Mouse (Mus musculus): Measurements from ENCODE around the gene Nt5c2. TPM values are rescaled to one million over a fixed set of nuclear protein-coding genes. Genes with fewer than 3 reads are reported as not detected.

Nt5c2 gene
- polyA plus RNA-seq, 1 experiment from 2014 or later: 77.9 TPM

DNA sequence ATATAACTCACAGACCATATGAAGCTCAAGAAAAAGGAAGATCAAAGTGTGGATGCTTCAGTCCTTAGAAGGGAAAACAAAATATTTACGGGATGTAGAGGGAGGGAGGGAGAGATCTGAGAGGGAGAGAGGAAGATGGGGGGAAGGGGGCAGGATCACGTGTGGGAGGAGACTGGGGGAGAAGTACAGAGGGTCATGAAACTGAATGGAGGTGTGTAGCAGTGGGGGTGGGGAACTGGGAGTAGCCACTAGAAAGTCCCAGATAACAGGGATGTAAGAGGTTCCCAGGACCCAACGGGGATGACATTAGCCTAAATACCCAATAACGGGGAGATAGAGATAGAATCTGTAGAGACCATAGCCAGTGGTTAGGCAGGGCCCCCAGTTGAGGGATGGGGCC, 179.6 kb downstream of the Nt5c2 start:
- ATAC-seq (replicated peaks; ENCODE audit: low FRiP score): no peak

GRCm38 (mm10) chr19:46834301-46834700, 180.7 kb downstream of the Nt5c2 start:
- Histone ChIP-seq H3K4me2 (ENCODE audit: low read depth, low read length, severe bottlenecking) (no peak overlapping the region), H3K27ac (ENCODE audit: low read depth, low read length) (no peak overlapping the region), H3K9me3 (ENCODE audit: control insufficient read depth, low read length) (no peaks in the 10 kb centered on the region), H3K4me1 (replicated peaks; ENCODE audit: control insufficient read depth, insufficient read depth, low read length) (no peaks in the 10 kb centered on the region), H3K4me3 (ENCODE audit: low read depth, low read length) (no peak overlapping the region), H3K27me3 (ENCODE audit: control insufficient read depth, insufficient read depth, low read length) (no peaks in the 10 kb centered on the region), H3K36me3 (ENCODE audit: control insufficient read depth, insufficient read depth, low read length) (no peaks in the 10 kb centered on the region), H3K9ac (ENCODE audit: low read length) (no peak overlapping the region)
- no peak for DNase-seq (ENCODE audit: low spot score)
- ATAC-seq (replicated peaks; ENCODE audit: low FRiP score): no peak
- WGBS: 88% methylated on average over 5 of the region's 5 CpGs

More for the DNA sequence above, 179.6 kb downstream of the Nt5c2 start:
- Histone ChIP-seq H3K9me3 (ENCODE audit: control insufficient read depth, low read length) (no peaks in the 10 kb centered on the region), H3K4me2 (ENCODE audit: low read depth, low read length, severe bottlenecking) (no peak overlapping the region), H3K27me3 (ENCODE audit: control insufficient read depth, insufficient read depth, low read length) (no peaks in the 10 kb centered on the region), H3K27ac (ENCODE audit: low read depth, low read length) (no peak overlapping the region), H3K4me3 (ENCODE audit: low read depth, low read length) (no peak overlapping the region), H3K36me3 (ENCODE audit: control insufficient read depth, insufficient read depth, low read length) (no peaks in the 10 kb centered on the region), H3K9ac (ENCODE audit: low read length) (no peak overlapping the region), H3K4me1 (replicated peaks; ENCODE audit: control insufficient read depth, insufficient read depth, low read length) (no peaks in the 10 kb centered on the region)
- DNase-seq (ENCODE audit: low spot score): no peak
- WGBS: 79% methylated on average over 4 of the region's 4 CpGs

Other genes starting within 250 kb of the Nt5c2 start
- gene Ina, start 455 bp downstream of the Nt5c2 start, polyA plus RNA-seq (2014; fragmentation: Nextera tagmentation; extraction: Ambion mirVana): 102 and 110 TPM in 2 replicates
- gene Pcgf6, start 35.8 kb upstream of the Nt5c2 start, polyA plus RNA-seq (2014; fragmentation: Nextera tagmentation; extraction: Ambion mirVana): 35.1 and 37.3 TPM in 2 replicates
- 10.6 and 11.8 TPM in 2 replicates for gene Taf5, start 52.6 kb upstream of the Nt5c2 start, polyA plus RNA-seq (2014; fragmentation: Nextera tagmentation; extraction: Ambion mirVana)
- gene Usmg5, start 75.5 kb upstream of the Nt5c2 start, polyA plus RNA-seq (2014; fragmentation: Nextera tagmentation; extraction: Ambion mirVana): 944 and 1,025 TPM in 2 replicates
- 13.0 and 13.8 TPM in 2 replicates for gene Pdcd11, start 75.6 kb upstream of the Nt5c2 start, polyA plus RNA-seq (2014; fragmentation: Nextera tagmentation; extraction: Ambion mirVana)
- gene Calhm2, start 123.1 kb upstream of the Nt5c2 start, polyA plus RNA-seq (2014; fragmentation: Nextera tagmentation; extraction: Ambion mirVana): 0.71 and 0.95 TPM in 2 replicates
- gene Calhm1, start 129.1 kb upstream of the Nt5c2 start, polyA plus RNA-seq (2014; fragmentation: Nextera tagmentation; extraction: Ambion mirVana): not detected in 2 replicates
- gene Calhm3, start 142.6 kb upstream of the Nt5c2 start, polyA plus RNA-seq (2014; fragmentation: Nextera tagmentation; extraction: Ambion mirVana): not detected in 2 replicates
- gene Neurl1a, start 163.7 kb upstream of the Nt5c2 start, polyA plus RNA-seq (2014; fragmentation: Nextera tagmentation; extraction: Ambion mirVana): 3.7 and 4.5 TPM in 2 replicates